Mouse (Mus musculus): Measurements from ENCODE around the gene Usp42.

Gene Usp42

DNA sequence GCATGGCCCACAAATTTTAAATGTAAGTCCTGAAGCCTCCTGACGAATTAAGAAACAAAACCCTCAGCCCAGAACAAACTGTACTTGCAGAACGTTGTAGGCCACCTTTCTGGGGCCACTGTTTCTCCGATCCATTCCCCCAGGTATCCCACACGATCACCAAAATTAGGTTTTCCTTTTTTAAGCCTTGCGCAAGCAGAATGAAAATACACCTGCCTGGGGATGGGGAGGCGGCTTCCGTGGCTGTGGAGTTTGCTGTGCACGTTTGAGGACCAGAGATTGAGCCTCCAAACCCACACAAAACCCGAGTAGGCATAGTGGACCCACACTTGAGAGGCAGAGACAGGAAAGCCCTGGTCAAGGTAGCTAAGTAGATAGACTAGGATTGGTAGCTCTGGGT, 41.7 kb downstream of the Usp42 start:
- DNase-seq (ENCODE audit: low spot score in 2 of 2), result no peak

- DNase-seq (ENCODE audit: low spot score in 2 of 2), result no peak
Observed at GRCm38 (mm10) chr5:143687589-143687988, 44.5 kb downstream of the Usp42 start.

GRCm38 (mm10) chr5:143686456-143686855, 45.6 kb downstream of the Usp42 start:
- DNase-seq (ENCODE audit: low spot score in 2 of 2), result no peak

- no peak for DNase-seq (ENCODE audit: low spot score in 2 of 2)
Observed at GRCm38 (mm10) chr5:143684911-143685390, 47.1 kb downstream of the Usp42 start.

DNA sequence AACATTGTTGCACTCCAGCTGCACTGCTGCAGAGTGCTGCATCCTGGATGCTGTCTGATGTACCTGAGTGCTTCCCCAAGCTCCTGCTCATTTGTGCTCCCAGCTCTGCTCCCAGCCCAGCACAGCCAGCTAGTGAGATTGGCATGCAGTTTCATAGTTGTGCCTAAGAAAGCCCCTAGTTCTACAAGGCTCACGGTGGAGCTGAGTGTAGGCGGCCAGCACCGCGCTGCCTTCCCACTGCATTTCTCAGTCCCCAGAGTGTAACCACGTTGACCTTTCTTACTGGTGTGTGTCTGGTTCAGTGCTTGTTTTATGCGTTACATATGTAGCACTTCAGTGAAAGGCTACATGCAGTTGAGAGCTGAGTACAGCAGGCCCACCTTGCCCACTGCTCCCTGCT, 48.4 kb downstream of the Usp42 start:
- no peak for DNase-seq (ENCODE audit: low spot score in 2 of 2)

DNA sequence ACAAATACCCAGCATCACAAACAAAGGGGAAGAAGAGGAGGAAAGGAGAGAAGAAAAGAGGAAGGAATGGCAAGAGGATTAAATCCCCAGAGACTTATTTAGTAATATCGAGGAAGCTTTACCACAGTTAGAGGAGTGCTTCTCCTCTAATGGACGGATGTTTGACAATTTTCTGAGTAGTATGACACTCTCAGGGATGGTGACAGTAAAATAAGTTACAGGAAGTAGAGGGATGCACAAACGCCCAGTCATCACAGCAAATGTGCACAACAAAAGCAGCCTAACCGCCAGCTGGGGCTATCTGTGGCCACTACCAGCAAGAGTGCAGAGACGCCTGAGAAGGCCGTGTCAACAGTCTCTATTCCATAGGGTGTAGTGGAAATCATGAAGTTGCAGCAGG, 52.4 kb downstream of the Usp42 start:
- no peak for DNase-seq (ENCODE audit: low spot score in 2 of 2)

DNA sequence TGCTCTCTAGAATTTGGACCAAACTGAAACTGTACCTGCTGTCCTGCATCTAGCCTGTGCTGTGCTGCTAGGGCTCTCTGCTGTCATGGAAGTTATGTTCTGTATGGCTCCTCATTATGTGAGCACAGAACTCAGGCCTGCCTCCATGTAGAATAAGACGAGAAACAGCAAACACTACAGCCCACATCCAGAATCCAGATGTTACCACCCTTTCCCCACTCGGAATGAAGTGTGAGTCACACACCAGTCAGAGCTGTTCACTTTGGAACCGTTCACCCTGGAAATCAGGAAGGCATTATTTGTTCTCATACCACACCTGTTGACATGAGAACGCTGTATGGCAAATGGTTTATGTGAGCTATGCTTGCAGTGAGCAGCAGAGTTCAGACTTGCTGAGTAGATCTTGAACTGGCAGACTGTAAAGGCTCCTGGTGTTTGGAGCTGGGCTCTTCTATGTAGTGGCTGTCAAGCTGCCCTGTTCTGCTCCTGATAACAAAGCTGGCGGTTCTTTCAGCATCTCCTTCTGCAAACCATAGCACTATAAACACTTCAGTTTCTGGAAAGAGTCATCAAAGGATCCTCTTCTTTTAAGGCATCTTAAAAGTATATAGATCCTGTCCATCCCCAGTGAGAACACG, 53.3 kb downstream of the Usp42 start:
- no peak for DNase-seq (ENCODE audit: low spot score in 2 of 2)

DNA sequence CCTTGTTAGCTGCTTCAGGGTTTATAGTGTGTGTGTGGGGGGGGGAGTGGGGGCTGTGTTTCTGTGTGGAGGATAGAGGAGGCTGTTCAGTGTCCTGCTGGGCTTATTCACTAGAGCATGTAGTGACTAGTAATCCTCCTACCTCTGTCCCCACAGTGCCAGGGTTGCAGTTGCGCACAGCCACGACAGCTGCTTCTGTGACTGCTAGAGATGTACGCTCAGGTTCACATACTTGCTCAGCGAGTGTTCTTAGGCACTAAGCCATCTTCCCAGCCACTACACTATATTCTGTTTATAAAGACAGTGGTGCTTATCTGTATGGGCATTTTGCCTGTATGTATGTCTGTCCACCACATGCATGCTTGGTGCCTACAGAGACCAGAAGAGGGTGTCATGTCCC, 54.7 kb downstream of the Usp42 start:
- DNase-seq (ENCODE audit: low spot score in 2 of 2), result no peak

DNA sequence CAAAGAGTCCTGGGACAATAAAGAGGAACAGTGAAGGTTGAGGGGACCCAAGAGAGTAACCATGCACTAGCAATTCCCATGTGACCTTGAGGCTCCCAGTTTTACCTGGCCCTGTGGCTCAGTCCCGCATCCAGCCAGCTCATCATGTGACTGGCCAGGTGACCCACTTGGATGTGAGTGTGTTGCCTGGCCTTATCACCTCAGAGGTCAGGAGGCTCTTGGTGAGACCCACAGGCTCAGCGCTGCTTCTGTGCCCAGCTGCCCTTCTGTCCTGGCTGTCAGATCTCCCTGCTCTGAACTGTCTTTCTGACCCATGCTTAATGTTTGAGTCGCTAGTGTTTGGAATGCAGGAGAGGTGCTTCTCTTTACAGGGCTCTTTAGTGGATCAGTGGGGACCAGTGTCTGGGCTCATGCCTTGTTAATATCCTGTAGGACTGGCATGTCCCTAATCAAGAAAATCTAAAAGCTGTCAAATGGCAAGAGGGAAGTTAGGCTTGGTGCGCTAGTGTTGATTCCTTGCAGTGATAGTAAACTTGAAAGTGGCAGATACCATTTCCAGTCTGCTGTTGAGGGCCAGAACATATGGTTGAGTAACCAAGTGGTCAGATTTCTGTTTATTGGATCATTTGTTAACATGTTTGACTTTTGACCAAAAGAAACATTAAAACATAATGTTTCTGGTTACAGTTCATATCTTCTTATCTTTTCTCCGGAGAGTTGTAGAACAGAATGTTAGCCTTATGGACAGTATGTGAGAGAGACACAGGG, 55.7 kb downstream of the Usp42 start:
- no peak for DNase-seq (ENCODE audit: low spot score in 2 of 2)

DNA sequence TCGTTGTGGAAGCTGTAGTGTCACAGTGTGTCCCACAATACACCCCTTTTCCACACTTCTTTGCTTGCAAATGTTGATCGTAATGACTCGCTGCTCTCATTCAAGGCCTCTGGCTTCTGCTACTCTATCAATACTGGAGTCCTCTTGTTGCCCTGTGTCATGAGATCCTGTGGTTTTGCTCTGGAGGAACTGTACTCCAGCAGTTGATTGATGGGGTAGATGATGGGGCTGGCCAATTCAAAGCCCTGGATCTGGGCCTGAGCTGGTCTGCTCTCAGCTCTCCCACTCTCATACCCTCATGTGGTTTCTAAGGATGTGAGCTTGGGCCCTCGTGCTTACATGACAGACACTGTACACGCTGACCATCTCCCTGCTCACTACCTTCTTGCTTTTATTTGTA, 57.5 kb downstream of the Usp42 start:
- DNase-seq (ENCODE audit: low spot score in 2 of 2), result no peak

GRCm38 (mm10) chr5:143670740-143671415, 61.2 kb downstream of the Usp42 start:
- no peak for DNase-seq (ENCODE audit: low spot score in 2 of 2)

DNA sequence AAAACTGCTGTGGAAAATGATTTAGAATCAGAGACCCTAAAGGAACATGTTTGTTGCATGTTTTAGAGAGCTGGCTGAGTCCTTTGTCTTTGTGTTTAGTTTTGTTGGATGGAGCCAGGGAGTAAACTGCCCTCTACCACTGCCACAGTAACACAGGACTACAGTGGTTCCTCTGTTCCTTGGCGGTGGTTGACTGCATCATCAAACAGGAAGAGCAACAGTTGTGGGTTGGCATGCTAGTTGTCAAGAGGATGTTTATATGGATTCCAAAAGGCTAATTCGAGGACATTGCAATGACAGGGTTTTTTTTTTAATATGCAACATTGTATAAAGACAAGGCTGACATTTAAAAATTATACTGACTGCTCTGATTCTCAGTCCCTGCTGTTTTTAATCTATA, 62.2 kb downstream of the Usp42 start:
- no peak for DNase-seq (ENCODE audit: low spot score in 2 of 2)

DNA sequence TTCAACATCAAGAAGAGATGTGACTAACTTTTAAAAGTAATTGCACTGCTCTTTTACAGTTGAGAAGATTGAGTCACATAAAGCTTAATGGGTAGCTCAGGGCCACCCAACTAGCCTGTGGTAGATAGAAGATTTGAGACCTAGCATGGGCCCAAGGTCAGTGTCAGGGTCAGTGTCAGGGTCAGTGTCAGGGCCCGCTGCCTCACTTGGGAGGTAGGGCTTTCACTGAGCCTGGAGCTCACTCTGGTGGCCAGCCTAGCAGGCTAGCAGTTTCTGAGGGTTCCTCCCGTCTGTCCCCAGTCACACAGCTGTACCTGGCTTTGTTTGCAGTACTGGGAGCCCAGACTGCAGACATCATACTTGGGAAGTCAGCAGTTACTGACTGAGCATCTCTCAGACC, 62.7 kb downstream of the Usp42 start:
- no peak for DNase-seq (ENCODE audit: low spot score in 2 of 2)

- no peak for DNase-seq (ENCODE audit: low spot score in 2 of 2)
Observed at GRCm38 (mm10) chr5:143668884-143669283, 63.2 kb downstream of the Usp42 start.

- peak in 1 of 2 experiments; percentile 38 for DNase-seq (ENCODE audit: low spot score in 2 of 2)
Observed at GRCm38 (mm10) chr5:143666015-143666414, 66.1 kb downstream of the Usp42 start.

DNA sequence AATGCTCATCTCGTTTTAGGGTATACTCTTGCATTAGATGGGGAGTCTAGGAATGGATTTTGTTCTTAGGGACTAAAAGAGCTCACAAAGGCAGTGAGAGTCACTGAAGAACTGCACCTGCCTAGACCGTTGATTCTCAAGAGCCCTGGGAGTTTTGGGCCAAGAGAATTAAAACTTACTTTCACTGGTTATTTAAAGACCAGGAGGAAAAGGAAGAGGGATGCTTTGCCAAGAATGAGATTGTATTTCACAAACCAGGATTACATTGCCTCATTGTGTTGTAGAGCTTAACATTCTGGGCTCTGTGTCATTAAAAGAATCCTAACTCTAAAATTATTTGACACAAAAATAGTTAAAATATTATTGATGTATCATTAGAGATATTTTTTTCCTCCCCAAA, 66.5 kb downstream of the Usp42 start:
- no peak for DNase-seq (ENCODE audit: low spot score in 2 of 2)

DNA sequence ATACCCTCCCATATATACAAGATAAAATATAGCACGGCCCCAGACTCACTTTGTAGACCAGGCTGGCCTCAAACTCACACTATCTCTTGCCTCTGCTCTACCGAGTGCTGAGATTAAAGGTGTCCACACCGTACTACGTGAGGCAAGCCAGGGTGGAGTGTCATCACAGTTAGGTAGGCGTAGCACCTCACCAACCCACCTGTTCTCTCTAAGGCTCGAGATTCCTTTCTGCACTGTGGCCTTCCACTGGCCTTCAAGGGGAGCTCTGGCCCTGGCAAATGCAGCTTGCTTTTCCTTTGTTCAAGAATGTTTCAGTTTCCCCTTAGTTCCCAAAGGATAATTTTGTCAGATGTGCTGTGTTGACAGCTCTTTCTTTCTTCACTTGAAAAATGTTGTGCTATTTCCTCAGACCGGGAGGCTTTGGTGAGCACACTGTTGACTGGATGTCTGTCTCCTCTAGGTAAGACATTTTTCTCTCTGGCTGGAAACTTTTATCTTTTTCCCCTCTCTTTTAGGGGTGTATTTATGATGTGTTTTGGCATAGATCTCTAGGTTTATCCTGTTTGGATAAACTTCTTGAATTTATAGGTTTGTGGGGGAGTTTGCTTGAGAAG, 68.9 kb downstream of the Usp42 start:
- no peak for DNase-seq (ENCODE audit: low spot score in 2 of 2)

Data from spleen, postnatal 36 days (tissue).